Mouse (Mus musculus): ENCODE data around the gene Cxcl3.

GRCm38 (mm10) chr5:90771880-90772653 lies 13.8 kb upstream of the Cxcl3 start, which contains the start of gene Pf4:
- TF ChIP-seq CTCF (IDR thresholded peaks at IDR 0.05; ENCODE audit: extremely low read depth, insufficient read depth, low read length): no peak
- TF ChIP-seq POLR2A (IDR thresholded peaks at IDR 0.05; ENCODE audit: extremely low read depth, insufficient read depth, low read length): no peak

Data from cortical plate, adult 2 months (tissue).